Mouse (Mus musculus) spleen, adult 2 months (tissue): ENCODE measurements around the gene Ilk.

ENCODE experiments used
- CTCF ChIP-seq: fragments of 200-500 bp; IDR thresholded peaks from 2 replicates; pipeline ENCODE4 v1.5.1; 2011; ENCODE audit warnings: mild to moderate bottlenecking, inconsistent platforms; ENCODE audit not compliant: insufficient read depth, insufficient read length, insufficient replicate concordance; ENCODE audit errors: extremely low read depth
- POLR2A ChIP-seq: fragments of 200-500 bp; IDR thresholded peaks from 2 replicates; pipeline ENCODE4 v1.6.1; 2011; ENCODE audit warnings: low read depth, low read length, inconsistent platforms

- TF ChIP-seq POLR2A: no peak
- no peak for TF ChIP-seq CTCF
These were observed 41.6 kb downstream of the Ilk start for GRCm38 (mm10) chr7:105777797-105778552.
